Mouse (Mus musculus) midbrain, embryonic 16.5 days (tissue): ENCODE data around the gene Atp1a3. TPM values are rescaled to one million over a fixed set of nuclear protein-coding genes. Genes with fewer than 3 reads are reported as not detected.

Source experiments
- ATAC-seq: fragments of 200-750 bp; cut with Nextera tagmentation; 2 replicates; pipeline ENCODE4 v1.8.0; 2017; ENCODE audit warnings: moderate TSS enrichment
- H3K27ac ChIP-seq: fragments of 300-500 bp; sonication (generic); 2 replicates; pipeline ENCODE4 v1.5.1; 2014; ENCODE audit warnings: mild to moderate bottlenecking, low read length, mixed read lengths
- H3K27me3 ChIP-seq: fragments of 300-500 bp; sonication (generic); 2 replicates; pipeline ENCODE4 v1.6.1; 2014; ENCODE audit warnings: low read depth, low read length, mixed read lengths; ENCODE audit not compliant: control insufficient read depth, insufficient read depth
- H3K36me3 ChIP-seq: fragments of 300-500 bp; sonication (generic); 2 replicates; pipeline ENCODE4 v1.6.1; 2014; ENCODE audit warnings: mild to moderate bottlenecking, low read length, moderate library complexity, mixed read lengths; ENCODE audit not compliant: control insufficient read depth, insufficient read depth
- H3K4me1 ChIP-seq: fragments of 300-500 bp; sonication (generic); 2 replicates; pipeline ENCODE4 v1.6.1; 2014; ENCODE audit warnings: mild to moderate bottlenecking, low read length, mixed read lengths; ENCODE audit not compliant: control insufficient read depth, insufficient read depth
- H3K4me2 ChIP-seq: fragments of 300-500 bp; sonication (generic); 2 replicates; pipeline ENCODE4 v1.6.1; 2014; ENCODE audit warnings: mild to moderate bottlenecking, low read length, mixed read lengths
- H3K4me3 ChIP-seq: fragments of 300-500 bp; sonication (generic); 2 replicates; pipeline ENCODE4 v1.5.1; 2014; ENCODE audit warnings: low read depth, mild to moderate bottlenecking, low read length, moderate library complexity, mixed read lengths
- H3K9ac ChIP-seq: fragments of 300-500 bp; sonication (generic); 2 replicates; pipeline ENCODE4 v1.6.1; 2014; ENCODE audit warnings: low read depth, low read length, mixed read lengths
- H3K9me3 ChIP-seq: fragments of 300-500 bp; sonication (generic); replicated peaks from 2 replicates; pipeline ENCODE4 v1.6.1; 2014; ENCODE audit warnings: mild to moderate bottlenecking, low read length, mixed read lengths; ENCODE audit not compliant: control insufficient read depth, poor library complexity, severe bottlenecking
- WGBS: fragments of 180-500 bp; shearing (Covaris S2); extraction: QIAGEN DNeasy Blood & Tissue Kit; methylation state at CpG from one replicate; pipeline ENCODE4 v1.1.7; 2014; 5-methylcytosine and 5-hydroxymethylcytosine counted together
- polyA plus RNA-seq: library from polyadenylated mRNA; unstranded; fragments of >200 nt; fragmentation: Nextera tagmentation; extraction: Ambion mirVana; gene quantifications from 2 replicates; pipeline ENCODE4 v1.2.1, GENCODE M21; 2015

The Atp1a3 gene
- polyA plus RNA-seq, 1 experiment from 2014 or later: 557 TPM

- no peak for ATAC-seq
- no peaks in the 10 kb centered on the region for H3K27me3 ChIP-seq
Observed at GRCm38 (mm10) chr7:24987941-24988340, 17.8 kb downstream of the Atp1a3 start.

DNA sequence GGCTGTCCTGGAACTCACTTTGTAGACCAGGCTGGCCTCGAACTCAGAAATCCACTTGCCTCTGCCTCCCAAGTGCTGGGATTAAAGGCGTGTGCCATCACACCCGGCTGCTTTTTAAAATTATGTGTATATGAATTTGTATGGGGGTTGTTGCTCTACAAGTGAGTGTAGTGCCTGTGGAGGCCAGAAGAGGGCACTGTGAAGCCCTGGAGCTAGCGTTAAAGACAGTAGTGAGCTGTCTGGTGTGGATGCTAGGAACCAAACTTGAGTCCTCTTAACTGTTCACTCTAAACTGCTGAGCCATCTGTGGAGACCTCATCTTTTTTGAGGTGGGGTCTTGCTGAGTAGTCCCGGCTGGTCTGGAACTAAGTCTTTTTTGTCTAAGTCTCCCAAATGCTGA is 20.0 kb downstream of the Atp1a3 start:
- Histone ChIP-seq H3K4me1 (no peaks in the 10 kb centered on the region), H3K9me3 (no peaks in the 10 kb centered on the region; the same call in 1 of the 2 replicates), H3K4me2 (no peak overlapping the region), H3K9ac (no peak overlapping the region), H3K36me3 (peaks cover 74% of the 10 kb centered on the region), H3K27me3 (no peaks in the 10 kb centered on the region), H3K4me3 (no peak overlapping the region), H3K27ac (no peak overlapping the region)
- 70% methylated on average over 5 of the region's 5 CpGs for WGBS
- ATAC-seq: no peak

More at GRCm38 (mm10) chr7:24987941-24988340, 17.8 kb downstream of the Atp1a3 start:
- WGBS: 87% methylated on average over 14 of the region's 14 CpGs
- Histone ChIP-seq H3K4me1 (no peaks in the 10 kb centered on the region), H3K27ac (no peak overlapping the region), H3K4me3 (no peak overlapping the region), H3K36me3 (peaks cover 72% of the 10 kb centered on the region), H3K4me2 (no peak overlapping the region), H3K9me3 (no peaks in the 10 kb centered on the region; the same call in 1 of the 2 replicates), H3K9ac (no peak overlapping the region)

DNA sequence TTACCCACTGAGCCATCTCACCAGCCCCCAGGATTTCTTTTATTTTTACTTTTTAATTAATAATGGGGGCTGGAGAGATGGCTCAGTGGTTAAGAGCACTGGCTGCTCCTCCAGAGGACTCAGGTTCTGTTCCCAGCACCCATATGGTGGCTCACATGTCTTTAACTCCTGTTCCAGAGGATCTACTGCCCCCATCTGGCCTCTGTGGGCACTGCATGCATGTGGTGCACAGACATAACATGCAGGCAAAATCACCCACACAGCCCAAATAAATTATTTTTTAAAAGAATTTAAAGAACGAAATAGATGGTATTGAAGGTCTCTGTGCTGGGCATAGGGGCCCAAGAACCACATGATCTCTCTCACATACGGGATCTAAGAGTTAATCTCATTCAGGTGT is 21.5 kb downstream of the Atp1a3 start:
- H3K9me3 ChIP-seq: no peaks in the 10 kb centered on the region; the same call in 1 of the 2 replicates
- no peak for ATAC-seq
- 87% methylated on average over 2 of the region's 2 CpGs for WGBS
- H3K36me3 ChIP-seq: peaks cover 74% of the 10 kb centered on the region
- H3K9ac ChIP-seq: no peak overlapping the region
- no peaks in the 10 kb centered on the region for H3K4me1 ChIP-seq
- H3K4me2 ChIP-seq: no peak overlapping the region
- H3K4me3 ChIP-seq: no peak overlapping the region
- H3K27me3 ChIP-seq: no peaks in the 10 kb centered on the region
- H3K27ac ChIP-seq: no peak overlapping the region

GRCm38 (mm10) chr7:24983396-24983795 is 22.4 kb downstream of the Atp1a3 start:
- no peak for ATAC-seq
- no peak overlapping the region for H3K4me2 ChIP-seq

GRCm38 (mm10) chr7:24980439-24980838 is 25.3 kb downstream of the Atp1a3 start:
- Histone ChIP-seq H3K27me3 (no peaks in the 10 kb centered on the region), H3K36me3 (peaks cover 66% of the 10 kb centered on the region), H3K4me2 (no peak overlapping the region), H3K27ac (no peak overlapping the region), H3K4me3 (no peak overlapping the region), H3K4me1 (no peaks in the 10 kb centered on the region), H3K9ac (no peak overlapping the region), H3K9me3 (no peaks in the 10 kb centered on the region; the same call in 1 of the 2 replicates)
- no peak for ATAC-seq
- 88% methylated on average over 7 of the region's 7 CpGs for WGBS

More at GRCm38 (mm10) chr7:24983396-24983795, 22.4 kb downstream of the Atp1a3 start:
- peaks cover 77% of the 10 kb centered on the region for H3K36me3 ChIP-seq
- H3K9ac ChIP-seq: no peak overlapping the region
- no peaks in the 10 kb centered on the region for H3K27me3 ChIP-seq
- no peak overlapping the region for H3K4me3 ChIP-seq
- H3K4me1 ChIP-seq: no peaks in the 10 kb centered on the region
- 91% methylated on average over 5 of the region's 5 CpGs for WGBS
- H3K9me3 ChIP-seq: no peaks in the 10 kb centered on the region; the same call in 1 of the 2 replicates
- H3K27ac ChIP-seq: no peak overlapping the region

GRCm38 (mm10) chr7:24978781-24979180 is 27.0 kb downstream of the Atp1a3 start:
- peaks cover 53% of the 10 kb centered on the region for H3K36me3 ChIP-seq
- no peaks in the 10 kb centered on the region for H3K27me3 ChIP-seq
- no peaks in the 10 kb centered on the region for H3K9me3 ChIP-seq
- H3K27ac ChIP-seq: no peak overlapping the region
- no peak for ATAC-seq
- no peaks in the 10 kb centered on the region for H3K4me1 ChIP-seq
- no peak overlapping the region for H3K4me3 ChIP-seq
- H3K4me2 ChIP-seq: no peak overlapping the region
- no peak overlapping the region for H3K9ac ChIP-seq
- 89% methylated on average over 7 of the region's 7 CpGs for WGBS

- Histone ChIP-seq H3K27me3 (no peaks in the 10 kb centered on the region), H3K9ac (no peak overlapping the region), H3K9me3 (no peaks in the 10 kb centered on the region), H3K4me2 (no peak overlapping the region), H3K4me3 (no peak overlapping the region), H3K27ac (no peak overlapping the region), H3K4me1 (peaks cover 10% of the 10 kb centered on the region), H3K36me3 (peaks cover 26% of the 10 kb centered on the region)
- 32% methylated on average over 9 of the region's 9 CpGs for WGBS
- no peak for ATAC-seq
Observed at GRCm38 (mm10) chr7:24974893-24975595, 30.7 kb downstream of the Atp1a3 start.

GRCm38 (mm10) chr7:24973902-24974301 is 31.9 kb downstream of the Atp1a3 start:
- Histone ChIP-seq H3K27me3 (no peaks in the 10 kb centered on the region), H3K27ac (no peak overlapping the region), H3K4me3 (no peak overlapping the region), H3K9me3 (no peaks in the 10 kb centered on the region), H3K36me3 (peaks cover 21% of the 10 kb centered on the region), H3K4me2 (no peak overlapping the region), H3K4me1 (peaks cover 10% of the 10 kb centered on the region), H3K9ac (no peak overlapping the region)
- ATAC-seq: no peak
- WGBS: 76% methylated on average over 5 of the region's 5 CpGs

- ATAC-seq: no peak
- Histone ChIP-seq H3K4me1 (peaks cover 10% of the 10 kb centered on the region), H3K4me3 (no peak overlapping the region), H3K27me3 (no peaks in the 10 kb centered on the region), H3K9me3 (no peaks in the 10 kb centered on the region), H3K36me3 (peaks cover 14% of the 10 kb centered on the region), H3K4me2 (no peak overlapping the region), H3K9ac (no peak overlapping the region), H3K27ac (no peak overlapping the region)
- WGBS: 83% methylated on average over 4 of the region's 4 CpGs
Observed at GRCm38 (mm10) chr7:24973208-24973607, 32.5 kb downstream of the Atp1a3 start.
